In the genomic region with DNA sequence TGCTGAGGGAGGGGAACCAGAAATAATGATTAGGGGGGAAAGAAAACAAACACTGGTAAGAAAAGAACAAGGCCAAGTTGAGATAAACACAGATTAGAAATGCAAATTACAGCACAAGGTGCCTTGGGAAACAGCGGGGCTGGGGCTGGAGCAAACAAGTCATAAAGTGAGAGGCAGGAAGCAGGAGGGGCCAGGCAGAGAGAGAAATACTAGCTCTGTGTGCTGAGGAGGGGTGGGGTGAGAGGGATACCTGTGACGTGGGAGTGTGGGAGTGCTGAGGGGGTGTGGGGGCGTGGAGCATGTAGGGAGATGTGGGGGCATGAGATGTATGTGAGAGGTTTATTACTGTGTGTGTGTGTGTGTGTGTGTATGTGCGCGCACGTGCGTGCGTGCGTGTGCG, we compare ENCODE assay signal across 24 mouse cellular contexts. TPM values are rescaled to one million over a fixed set of nuclear protein-coding genes. Genes with fewer than 3 reads are reported as not detected.
DNase-seq lines count a peak whose midpoint lies in the region; ATAC-seq lines count a peak whose summit lies in the region.
"Had no signal": no experiment of that assay in that cellular context is flagged by ENCODE, and none has a peak within 500 bp of the region (broad histone marks: within the 10 kb centered on the region; RNA-seq: fewer than 3 reads in every experiment).

No protein-coding gene starts in this region.

- no peaks in the 10 kb centered on the region for H3K4me1 ChIP-seq in midbrain, embryonic 12.5 days
- peaks cover 18% of the 10 kb centered on the region for H3K4me1 ChIP-seq in midbrain, embryonic 10.5 days
- H3K4me1 ChIP-seq in intestine, embryonic 16.5 days (ENCODE audit: control insufficient read depth, insufficient read depth, low read length) = peaks cover 6% of the 10 kb centered on the region; the same call in 1 of the 2 replicates
- H3K4me1 ChIP-seq in stomach, embryonic 16.5 days (ENCODE audit: control insufficient read depth, insufficient read depth, low read length) = no peaks in the 10 kb centered on the region
- H3K4me1 ChIP-seq: liver, embryonic 15.5 days had no signal

- H3K4me3 ChIP-seq in midbrain, embryonic 12.5 days = no peak overlapping the region
- no peak overlapping the region for H3K4me3 ChIP-seq in midbrain, embryonic 10.5 days
- no peak overlapping the region for H3K4me3 ChIP-seq in intestine, embryonic 16.5 days (ENCODE audit: low read length)
- H3K4me3 ChIP-seq in stomach, embryonic 16.5 days (replicated peaks; ENCODE audit: low read length) = no peak overlapping the region
- H3K4me3 ChIP-seq: embryonic facial prominence, embryonic 15.5 days; heart, embryonic 10.5 days; hindbrain, embryonic 13.5 days; limb, embryonic 15.5 days; liver, embryonic 15.5 days; neural tube, embryonic 13.5 days had no signal

- H3K4me2 ChIP-seq in midbrain, embryonic 12.5 days (replicated peaks) = no peak overlapping the region
- no peak overlapping the region for H3K4me2 ChIP-seq in intestine, embryonic 16.5 days (ENCODE audit: low read depth, low read length)
- no peak overlapping the region for H3K4me2 ChIP-seq in stomach, embryonic 16.5 days (ENCODE audit: low read depth, low read length)
- H3K4me2 ChIP-seq: embryonic facial prominence, embryonic 15.5 days; hindbrain, embryonic 13.5 days; limb, embryonic 15.5 days; liver, embryonic 15.5 days; neural tube, embryonic 13.5 days had no signal

- H3K27ac ChIP-seq in midbrain, embryonic 12.5 days (replicated peaks) = no peak overlapping the region
- no peak overlapping the region for H3K27ac ChIP-seq in midbrain, embryonic 10.5 days (replicated peaks)
- H3K27ac ChIP-seq in intestine, embryonic 16.5 days (ENCODE audit: low read length) = no peak overlapping the region
- H3K27ac ChIP-seq in stomach, embryonic 16.5 days (ENCODE audit: low read length) = no peak overlapping the region
- H3K27ac ChIP-seq: embryonic facial prominence, embryonic 15.5 days; heart, embryonic 10.5 days; hindbrain, embryonic 13.5 days; limb, embryonic 15.5 days; liver, embryonic 15.5 days; neural tube, embryonic 13.5 days had no signal

- no peaks in the 10 kb centered on the region for H3K36me3 ChIP-seq in midbrain, embryonic 12.5 days
- H3K36me3 ChIP-seq in midbrain, embryonic 10.5 days = no peaks in the 10 kb centered on the region
- no peaks in the 10 kb centered on the region for H3K36me3 ChIP-seq in intestine, embryonic 16.5 days (ENCODE audit: control insufficient read depth, insufficient read depth, low read length)
- H3K36me3 ChIP-seq in stomach, embryonic 16.5 days (ENCODE audit: control insufficient read depth, insufficient read depth, low read length) = no peaks in the 10 kb centered on the region
- H3K36me3 ChIP-seq: embryonic facial prominence, embryonic 15.5 days; heart, embryonic 10.5 days; limb, embryonic 15.5 days; liver, embryonic 15.5 days had no signal

- DNase-seq in embryo, embryonic 11 days = peak; percentile 20
- no peak for DNase-seq in embryo, embryonic 10 days (ENCODE audit: low spot score)
- no peak for DNase-seq in midbrain, embryonic 10.5 days (ENCODE audit: low spot score)
- DNase-seq in frontal cortex, postnatal 14 days (ENCODE audit: low spot score in 2 of 2) = no peak
- no peak for DNase-seq in adrenal gland, postnatal 10 days
- DNase-seq: cerebellum, adult 2 months; forebrain, postnatal 0 days; heart, postnatal 10 days; kidney, adult 11 months; layer of hippocampus, postnatal 36 days; midbrain, embryonic 14.5 days had no signal

- H3K27me3 ChIP-seq in midbrain, embryonic 12.5 days = 0 out of 2 replicates have a peak, but pooled peaks cover 8% of the 10 kb centered on the region
- H3K27me3 ChIP-seq in midbrain, embryonic 10.5 days (ENCODE audit: low read depth, poor library complexity, severe bottlenecking) = no peaks in the 10 kb centered on the region
- no peaks in the 10 kb centered on the region for H3K27me3 ChIP-seq in intestine, embryonic 16.5 days (replicated peaks; ENCODE audit: control insufficient read depth, insufficient read depth, low read length)
- no peaks in the 10 kb centered on the region for H3K27me3 ChIP-seq in stomach, embryonic 16.5 days (ENCODE audit: control insufficient read depth, insufficient read depth, low read length)
- H3K27me3 ChIP-seq: embryonic facial prominence, embryonic 15.5 days; hindbrain, embryonic 13.5 days; limb, embryonic 15.5 days; liver, embryonic 15.5 days; neural tube, embryonic 13.5 days had no signal

- H3K9me3 ChIP-seq in midbrain, embryonic 12.5 days = no peaks in the 10 kb centered on the region
- no peaks in the 10 kb centered on the region for H3K9me3 ChIP-seq in midbrain, embryonic 10.5 days (replicated peaks)
- no peaks in the 10 kb centered on the region for H3K9me3 ChIP-seq in intestine, embryonic 16.5 days (ENCODE audit: control insufficient read depth, low read length)
- no peaks in the 10 kb centered on the region for H3K9me3 ChIP-seq in stomach, embryonic 16.5 days (replicated peaks; ENCODE audit: control insufficient read depth, low read length)
- H3K9me3 ChIP-seq: embryonic facial prominence, embryonic 15.5 days; heart, embryonic 10.5 days; hindbrain, embryonic 13.5 days; limb, embryonic 15.5 days; liver, embryonic 15.5 days; neural tube, embryonic 13.5 days had no signal

- ATAC-seq in midbrain, embryonic 12.5 days (ENCODE audit: low FRiP score, low read depth) = 0 out of 2 replicates have a peak, but pooled peaks have one; percentile 2
- ATAC-seq in intestine, embryonic 16.5 days = peak; percentile 62
- ATAC-seq in stomach, embryonic 16.5 days (ENCODE audit: insufficient read depth, low FRiP score) = peak; percentile 39; the same call in 1 of the 2 replicates
- ATAC-seq: forebrain, postnatal 0 days; lung, postnatal 0 days had no signal

- H3K9ac ChIP-seq in midbrain, embryonic 12.5 days (replicated peaks) = no peak overlapping the region
- H3K9ac ChIP-seq in intestine, embryonic 16.5 days (ENCODE audit: low read depth, low read length) = no peak overlapping the region
- H3K9ac ChIP-seq in stomach, embryonic 16.5 days (ENCODE audit: low read length) = no peak overlapping the region
- H3K9ac ChIP-seq: embryonic facial prominence, embryonic 15.5 days; forebrain, postnatal 0 days; hindbrain, embryonic 13.5 days; limb, embryonic 15.5 days; liver, embryonic 15.5 days; neural tube, embryonic 13.5 days had no signal

- 80% methylated on average over 10 of the region's 10 CpGs for WGBS in midbrain, embryonic 12.5 days
- WGBS in midbrain, embryonic 10.5 days = 84% methylated on average over 10 of the region's 10 CpGs
- 64% methylated on average over 10 of the region's 10 CpGs for WGBS in intestine, embryonic 16.5 days
- WGBS in stomach, embryonic 16.5 days = 63% methylated on average over 10 of the region's 10 CpGs

RNA-seq across cellular contexts. Expression of gene Papolb, which starts 29.0 kb away (rescaled TPM):
- polyA plus RNA-seq in midbrain, embryonic 12.5 days (2016; fragmentation: Nextera tagmentation; extraction: Ambion mirVana) = 0.29 TPM in 2 replicates
- polyA plus RNA-seq in midbrain, embryonic 10.5 days (2016; fragmentation: Nextera tagmentation; extraction: Ambion mirVana) = 0.15 and 0.20 TPM in 2 replicates
- 0.05 TPM in 1 of 2 replicates, not detected in the other for polyA plus RNA-seq in intestine, embryonic 16.5 days (2015; fragmentation: Nextera tagmentation; extraction: Ambion mirVana)
- not detected in 2 replicates for polyA plus RNA-seq in stomach, embryonic 16.5 days (2015; fragmentation: Nextera tagmentation; extraction: Ambion mirVana)
- under 1 TPM; 0.21 to 0.27 TPM for total RNA-seq in adrenal gland, postnatal 10 days (2021)
- total RNA-seq: common myeloid progenitor, adult 5-6 weeks; megakaryocyte progenitor cell, adult 5-6 weeks; MEL had no signal
- polyA plus RNA-seq: liver, embryonic 15.5 days had no signal

RNA-seq across cellular contexts. Expression of gene Ap5z1, which starts 37.2 kb away (rescaled TPM):
- polyA plus RNA-seq in midbrain, embryonic 12.5 days (2016; fragmentation: Nextera tagmentation; extraction: Ambion mirVana) = 14.4 and 14.5 TPM in 2 replicates
- polyA plus RNA-seq in midbrain, embryonic 10.5 days (2016; fragmentation: Nextera tagmentation; extraction: Ambion mirVana) = 12.3 and 14.6 TPM in 2 replicates
- polyA plus RNA-seq in intestine, embryonic 16.5 days (2015; fragmentation: Nextera tagmentation; extraction: Ambion mirVana) = 17.3 and 21.6 TPM in 2 replicates
- 9.5 and 10.4 TPM in 2 replicates for polyA plus RNA-seq in stomach, embryonic 16.5 days (2015; fragmentation: Nextera tagmentation; extraction: Ambion mirVana)
- 10 to 100 TPM; 14.0 to 18.9 TPM for total RNA-seq in adrenal gland, postnatal 10 days (2021)

RNA-seq across cellular contexts. Expression of gene Radil, which starts 50.0 kb away (rescaled TPM):
- polyA plus RNA-seq in midbrain, embryonic 12.5 days (2016; fragmentation: Nextera tagmentation; extraction: Ambion mirVana) = 5.2 and 8.3 TPM in 2 replicates
- 4.9 and 6.1 TPM in 2 replicates for polyA plus RNA-seq in midbrain, embryonic 10.5 days (2016; fragmentation: Nextera tagmentation; extraction: Ambion mirVana)
- 1.6 and 2.2 TPM in 2 replicates for polyA plus RNA-seq in intestine, embryonic 16.5 days (2015; fragmentation: Nextera tagmentation; extraction: Ambion mirVana)
- 1.8 and 2.4 TPM in 2 replicates for polyA plus RNA-seq in stomach, embryonic 16.5 days (2015; fragmentation: Nextera tagmentation; extraction: Ambion mirVana)
- total RNA-seq in adrenal gland, postnatal 10 days (2021) = 10 to 100 TPM in 1 of 2 experiments, 1 to 10 TPM in 1; 8.0 to 10.7 TPM
- total RNA-seq: common myeloid progenitor, adult 5-6 weeks; megakaryocyte progenitor cell, adult 5-6 weeks had no signal

Comparison
In these comparisons a context has a peak if more than half of its experiments do, and no peak if none do; other contexts are left out.
1. ATAC-seq: peak in every context shown above with its lines; median percentile 62 in intestine, embryonic 16.5 days; 39 in stomach, embryonic 16.5 days; 2 in midbrain, embryonic 12.5 days.